ENCODE assay signal across 16 mouse cellular contexts in the genomic region with DNA sequence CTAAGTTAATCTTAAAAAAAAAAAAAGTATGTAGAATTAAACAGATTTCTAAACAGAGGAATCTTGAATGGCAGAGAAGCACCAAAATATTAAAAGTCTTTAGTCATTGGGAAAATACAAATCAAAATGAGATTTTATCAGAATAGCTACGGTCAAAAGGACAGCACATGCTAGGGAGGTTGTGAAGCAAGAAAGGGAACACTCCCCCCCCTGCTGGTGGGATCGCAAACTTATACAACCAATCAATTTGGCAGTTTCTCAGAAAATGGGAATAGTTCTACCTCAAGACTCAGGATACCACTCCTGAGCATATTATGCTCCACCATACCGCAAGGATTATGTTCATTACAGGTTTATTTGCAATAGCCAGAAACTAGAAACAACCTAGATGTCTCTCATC.
DNase-seq lines count a peak whose midpoint lies in the region; TF ChIP-seq lines count a peak whose summit lies in the region.
"Had no signal": no experiment of that assay in that cellular context is flagged by ENCODE, and none has a peak within 500 bp of the region (broad histone marks: within the 10 kb centered on the region; RNA-seq: fewer than 3 reads in every experiment).

No protein-coding gene starts in this region.

- no peaks in the 10 kb centered on the region for H3K36me3 ChIP-seq in E14TG2a.4 (ENCODE audit: insufficient read depth, low read length)
- H3K36me3 ChIP-seq: heart, embryonic 10.5 days had no signal

- TF ChIP-seq POLR2A in bone marrow, adult 2 months (IDR thresholded peaks at IDR 0.05; ENCODE audit: borderline replicate concordance, control insufficient read depth, low read depth, low read length), result no peak

- peaks cover 9% of the 10 kb centered on the region for H3K9me3 ChIP-seq in E14TG2a.4 (ENCODE audit: low read length)
- H3K9me3 ChIP-seq: heart, embryonic 10.5 days; megakaryocyte, embryonic 14.5 days had no signal

- no peak for DNase-seq in layer of hippocampus, adult 2 months (ENCODE audit: low spot score in 2 of 2)
- no peak for DNase-seq in layer of hippocampus, adult 8-10 months (ENCODE audit: low spot score in 2 of 2)
- DNase-seq in 416B (ENCODE audit: low read depth), result peak; percentile 20
- no peak for DNase-seq in natural killer cell, adult 2 months (ENCODE audit: low spot score in 2 of 2)
- DNase-seq in gastrocnemius, adult 18-20 months (ENCODE audit: low spot score), result no peak
- DNase-seq: cerebellum, adult 2 months; embryo, embryonic 11 days; heart, postnatal 4 days; kidney, adult 11 months; kidney, postnatal 4 days; liver had no signal

- H3K27ac ChIP-seq in layer of hippocampus, adult 2 months, result no peak overlapping the region
- no peak overlapping the region for H3K27ac ChIP-seq in bone marrow, adult 2 months (ENCODE audit: control insufficient read depth, insufficient read depth, low read depth, low read length, poor library complexity)
- H3K27ac ChIP-seq: heart, embryonic 10.5 days had no signal

- TF ChIP-seq CTCF in layer of hippocampus, adult 2 months (conservative IDR thresholded peaks at IDR 0.05), result peak; percentile 59
- peak; percentile 29 for TF ChIP-seq CTCF in E14TG2a.4 (conservative IDR thresholded peaks at IDR 0.05; ENCODE audit: low read length)
- TF ChIP-seq CTCF in bone marrow, adult 2 months (IDR thresholded peaks at IDR 0.05; ENCODE audit: control insufficient read depth, insufficient read depth, low read length), result peak; percentile 22; the same call in 1 of the 2 replicates

- no peak overlapping the region for H3K4me3 ChIP-seq in layer of hippocampus, adult 2 months
- no peak overlapping the region for H3K4me3 ChIP-seq in E14TG2a.4 (replicated peaks; ENCODE audit: low read length)
- H3K4me3 ChIP-seq in bone marrow, adult 2 months (replicated peaks; ENCODE audit: control insufficient read depth, low read depth, low read length), result no peak overlapping the region
- H3K4me3 ChIP-seq: erythroblast, embryonic 14.5 days; heart, embryonic 10.5 days; megakaryocyte, embryonic 14.5 days had no signal

- H3K4me1 ChIP-seq in E14TG2a.4 (replicated peaks; ENCODE audit: low read depth, low read length), result no peaks in the 10 kb centered on the region
- no peaks in the 10 kb centered on the region for H3K4me1 ChIP-seq in bone marrow, adult 2 months (ENCODE audit: control insufficient read depth, insufficient read depth, low read length)
- H3K4me1 ChIP-seq: heart, embryonic 10.5 days; megakaryocyte, embryonic 14.5 days had no signal

- H3K27me3 ChIP-seq in E14TG2a.4 (ENCODE audit: insufficient read depth, low read length), result no peaks in the 10 kb centered on the region
- H3K27me3 ChIP-seq: megakaryocyte, embryonic 14.5 days had no signal

- WGBS in bone marrow, adult 2 months, result 62% methylated on average over 3 of the region's 3 CpGs
